Mouse (Mus musculus): ENCODE measurements at regions not wholly inside any gene's neighbourhood (a gene's known extent, or its start where the extent isn't known, plus 50 kb on each side); places are given as distances from the start of the nearest gene placed in this dataset.

DNA sequence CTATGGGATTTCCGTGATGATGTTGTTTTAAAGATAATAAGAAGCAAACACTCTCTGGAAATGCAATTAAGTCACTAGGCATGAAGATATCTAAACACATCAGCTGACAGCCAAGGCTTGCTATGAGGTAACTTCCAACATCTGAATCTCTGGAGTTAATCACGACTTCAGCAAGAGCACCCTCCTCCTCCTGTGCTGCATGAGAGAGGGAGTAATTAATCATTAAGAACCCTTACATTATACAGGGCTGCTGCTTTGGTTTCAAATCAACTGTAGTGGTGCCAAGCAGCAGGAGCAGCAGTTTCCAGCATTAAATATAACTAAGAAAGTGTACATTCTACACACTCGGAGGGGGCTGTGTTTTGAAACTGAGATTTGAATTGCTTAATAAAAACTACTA lies 1009.9 kb upstream of the Cited2 start:
- no peak for TF ChIP-seq POLR2A (IDR thresholded peaks at IDR 0.05; ENCODE audit: low read depth, low read length)
- TF ChIP-seq CTCF (conservative IDR thresholded peaks at IDR 0.05; ENCODE audit: insufficient read depth, insufficient read length, low read depth, low read length): no peak
- DNase-seq: no peak
- 38% methylated on average over 3 of the region's 3 CpGs for WGBS

DNA sequence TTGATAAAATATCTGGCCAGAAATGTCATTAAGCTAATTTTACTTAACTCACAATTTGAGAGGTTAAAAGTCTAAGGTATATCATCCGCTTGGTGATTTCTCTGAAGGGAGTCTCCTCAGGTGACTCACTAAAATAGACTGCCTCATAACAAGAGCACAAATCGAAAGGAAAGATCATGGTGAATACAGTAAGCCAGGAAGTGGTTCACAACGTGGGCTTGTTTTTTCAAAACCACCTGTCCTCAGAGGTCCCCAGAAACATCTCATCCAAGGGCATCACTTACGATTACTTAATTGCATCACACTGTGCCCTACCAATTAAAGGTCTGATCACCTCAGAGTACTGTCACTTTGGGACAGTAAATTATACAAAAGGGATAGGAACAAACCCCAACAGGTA lies 1009.0 kb upstream of the Cited2 start:
- no peaks in the 10 kb centered on the region for H3K36me3 ChIP-seq (ENCODE audit: control insufficient read depth, insufficient read depth, low read length)
- H3K27ac ChIP-seq (ENCODE audit: insufficient read depth, low read depth, low read length): no peak overlapping the region
- H3K4me1 ChIP-seq (ENCODE audit: control insufficient read depth, insufficient read depth, low read length): no peaks in the 10 kb centered on the region
- no peak for TF ChIP-seq CTCF (conservative IDR thresholded peaks at IDR 0.05; ENCODE audit: insufficient read depth, insufficient read length, low read depth, low read length)
- TF ChIP-seq POLR2A (IDR thresholded peaks at IDR 0.05; ENCODE audit: low read depth, low read length): no peak
- no peak overlapping the region for H3K4me3 ChIP-seq (ENCODE audit: insufficient read depth, low read depth, low read length)
- DNase-seq: no peak
- H3K27me3 ChIP-seq (replicated peaks; ENCODE audit: control insufficient read depth, insufficient read depth, low read length): no peaks in the 10 kb centered on the region
- 71% methylated on average over 4 of the region's 4 CpGs for WGBS

More for the DNA sequence above, 1009.9 kb upstream of the Cited2 start:
- Histone ChIP-seq H3K4me1 (ENCODE audit: control insufficient read depth, insufficient read depth, low read length) (no peaks in the 10 kb centered on the region), H3K36me3 (ENCODE audit: control insufficient read depth, insufficient read depth, low read length) (no peaks in the 10 kb centered on the region), H3K27me3 (replicated peaks; ENCODE audit: control insufficient read depth, insufficient read depth, low read length) (no peaks in the 10 kb centered on the region), H3K4me3 (ENCODE audit: insufficient read depth, low read depth, low read length) (no peak overlapping the region), H3K27ac (ENCODE audit: insufficient read depth, low read depth, low read length) (no peak overlapping the region)

DNA sequence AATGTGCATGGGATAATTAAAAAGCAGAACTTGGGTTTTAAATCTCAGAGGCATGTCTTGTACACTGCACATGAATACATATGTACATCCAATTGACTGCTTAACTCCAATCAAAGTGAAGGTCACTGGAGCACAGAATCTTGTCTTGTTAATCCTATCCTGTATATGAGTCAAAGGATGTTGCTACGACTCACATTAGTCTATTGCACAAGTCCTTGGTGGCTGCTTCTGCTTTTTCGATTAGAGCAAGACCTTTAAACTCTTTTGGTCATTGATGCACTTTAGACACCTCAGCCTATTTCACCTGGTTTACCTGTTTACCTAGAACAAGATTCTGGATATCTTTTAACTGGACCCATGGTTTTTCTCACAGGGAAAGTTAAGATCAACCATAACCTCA lies 1008.5 kb upstream of the Cited2 start:
- no peaks in the 10 kb centered on the region for H3K36me3 ChIP-seq (ENCODE audit: control insufficient read depth, insufficient read depth, low read length)
- no peaks in the 10 kb centered on the region for H3K4me1 ChIP-seq (ENCODE audit: control insufficient read depth, insufficient read depth, low read length)
- no peak for DNase-seq
- H3K27ac ChIP-seq (ENCODE audit: insufficient read depth, low read depth, low read length): no peak overlapping the region
- 89% methylated on average over 2 of the region's 2 CpGs for WGBS
- no peaks in the 10 kb centered on the region for H3K27me3 ChIP-seq (replicated peaks; ENCODE audit: control insufficient read depth, insufficient read depth, low read length)
- H3K4me3 ChIP-seq (ENCODE audit: insufficient read depth, low read depth, low read length): no peak overlapping the region
- no peak for TF ChIP-seq CTCF (conservative IDR thresholded peaks at IDR 0.05; ENCODE audit: insufficient read depth, insufficient read length, low read depth, low read length)

DNA sequence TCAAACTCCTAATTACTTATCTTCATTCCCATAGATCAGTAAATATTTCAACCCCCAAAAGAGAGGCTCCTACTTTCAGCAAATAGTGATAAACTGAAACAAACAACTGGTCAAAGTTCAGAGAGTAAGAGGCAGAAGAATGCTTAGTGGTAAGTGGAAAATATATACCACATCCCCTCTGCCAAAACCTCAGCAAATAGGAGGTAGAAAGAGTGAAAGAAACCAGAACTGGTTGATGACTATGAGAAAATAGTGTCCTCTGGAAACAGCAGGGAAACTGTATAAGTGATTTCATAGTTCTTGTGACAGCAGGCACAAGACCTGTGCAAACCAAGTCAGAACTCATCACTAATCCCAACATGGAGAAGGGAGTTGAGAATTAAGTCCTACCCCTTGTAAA lies 980.8 kb upstream of the Cited2 start:
- Histone ChIP-seq H3K4me1 (ENCODE audit: control insufficient read depth, insufficient read depth, low read length) (no peaks in the 10 kb centered on the region), H3K4me3 (ENCODE audit: insufficient read depth, low read depth, low read length) (no peak overlapping the region), H3K27ac (ENCODE audit: insufficient read depth, low read depth, low read length) (no peak overlapping the region), H3K27me3 (replicated peaks; ENCODE audit: control insufficient read depth, insufficient read depth, low read length) (no peaks in the 10 kb centered on the region), H3K36me3 (ENCODE audit: control insufficient read depth, insufficient read depth, low read length) (no peaks in the 10 kb centered on the region)
- no peak for DNase-seq
- TF ChIP-seq POLR2A (IDR thresholded peaks at IDR 0.05; ENCODE audit: low read depth, low read length): no peak
- no peak for TF ChIP-seq CTCF (conservative IDR thresholded peaks at IDR 0.05; ENCODE audit: insufficient read depth, insufficient read length, low read depth, low read length)

DNA sequence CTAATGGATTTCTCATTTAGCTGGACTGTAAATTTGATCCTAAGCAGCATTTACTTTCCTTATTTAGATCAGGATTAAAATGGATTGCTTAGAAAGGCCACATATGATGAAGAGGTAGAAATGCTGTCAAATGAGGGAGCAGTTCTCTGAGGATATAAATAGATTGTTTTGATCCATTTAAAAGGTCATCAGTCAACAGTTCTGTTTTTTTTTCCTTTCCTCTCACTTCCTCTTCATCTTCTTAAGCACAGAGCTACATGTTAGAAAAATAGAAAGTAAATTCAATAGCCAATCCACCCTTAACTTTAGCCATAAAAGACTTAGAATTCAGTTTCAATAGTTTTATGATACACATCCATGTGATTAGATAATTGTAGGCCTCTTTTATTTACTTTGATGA lies 971.5 kb upstream of the Cited2 start:
- no peaks in the 10 kb centered on the region for H3K27me3 ChIP-seq (replicated peaks; ENCODE audit: control insufficient read depth, insufficient read depth, low read length)
- H3K4me3 ChIP-seq (ENCODE audit: insufficient read depth, low read depth, low read length): no peak overlapping the region
- H3K36me3 ChIP-seq (ENCODE audit: control insufficient read depth, insufficient read depth, low read length): no peaks in the 10 kb centered on the region
- no peak for DNase-seq
- no peak for TF ChIP-seq CTCF (conservative IDR thresholded peaks at IDR 0.05; ENCODE audit: insufficient read depth, insufficient read length, low read depth, low read length)
- no peak for TF ChIP-seq POLR2A (IDR thresholded peaks at IDR 0.05; ENCODE audit: low read depth, low read length)
- H3K4me1 ChIP-seq (ENCODE audit: control insufficient read depth, insufficient read depth, low read length): no peaks in the 10 kb centered on the region
- H3K27ac ChIP-seq (ENCODE audit: insufficient read depth, low read depth, low read length): no peak overlapping the region

DNA sequence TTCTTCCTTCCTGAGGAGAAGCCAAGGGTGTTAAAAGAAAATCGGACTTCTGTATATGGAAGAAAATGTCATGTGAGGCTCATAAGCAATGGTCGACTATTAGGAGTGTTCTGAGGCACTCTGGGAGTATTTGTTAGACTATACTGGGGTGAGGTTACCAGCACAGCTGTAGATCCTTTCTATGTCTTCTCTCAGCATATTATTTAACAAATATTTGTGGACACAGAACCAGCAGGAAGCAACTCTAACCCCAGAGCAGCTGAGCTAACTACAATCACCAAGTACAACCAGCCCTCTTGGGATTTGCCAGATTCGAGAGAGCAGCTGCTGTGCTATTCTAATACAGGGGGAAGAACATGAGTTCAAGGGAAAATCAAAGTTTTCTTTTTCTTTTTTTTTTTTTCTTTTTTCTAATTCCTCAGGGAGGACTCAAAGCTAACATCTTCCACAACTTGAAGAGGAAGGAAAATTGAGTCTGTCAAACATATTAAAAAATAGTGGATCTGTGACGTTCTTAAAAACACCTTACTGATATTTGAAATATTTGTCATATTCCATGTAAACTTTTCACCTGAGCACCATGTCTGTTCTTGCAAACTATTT lies 933.3 kb upstream of the Cited2 start:
- Histone ChIP-seq H3K4me3 (ENCODE audit: insufficient read depth, low read depth, low read length) (no peak overlapping the region), H3K36me3 (ENCODE audit: control insufficient read depth, insufficient read depth, low read length) (no peaks in the 10 kb centered on the region), H3K4me1 (ENCODE audit: control insufficient read depth, insufficient read depth, low read length) (no peaks in the 10 kb centered on the region), H3K27me3 (replicated peaks; ENCODE audit: control insufficient read depth, insufficient read depth, low read length) (no peaks in the 10 kb centered on the region), H3K27ac (ENCODE audit: insufficient read depth, low read depth, low read length) (no peak overlapping the region)
- TF ChIP-seq CTCF (conservative IDR thresholded peaks at IDR 0.05; ENCODE audit: insufficient read depth, insufficient read length, low read depth, low read length): no peak
- no peak for TF ChIP-seq POLR2A (IDR thresholded peaks at IDR 0.05; ENCODE audit: low read depth, low read length)
- peak; percentile 41 for DNase-seq
- WGBS: 63% methylated on average over 4 of the region's 4 CpGs

DNA sequence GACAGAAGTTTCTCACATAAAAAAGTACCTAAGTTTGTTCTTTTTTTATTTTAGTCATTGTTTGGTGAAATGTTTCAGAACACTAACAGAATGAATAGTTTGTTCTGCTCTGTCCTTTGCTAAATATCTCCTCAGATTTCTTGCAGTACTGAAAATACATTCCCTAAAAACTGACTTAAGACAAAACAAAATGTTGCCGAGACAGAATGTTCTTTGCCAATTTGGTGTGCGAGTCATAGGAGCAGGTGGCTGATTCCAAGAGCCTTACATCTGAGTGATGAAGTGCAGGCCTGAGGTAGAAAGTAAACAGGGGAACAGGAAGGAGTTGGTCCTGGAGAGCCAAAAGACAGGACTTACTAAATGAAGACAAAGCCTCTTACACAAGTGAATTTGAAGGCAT lies 919.0 kb upstream of the Cited2 start:
- WGBS: 86% methylated on average over 2 of the region's 2 CpGs
- H3K27me3 ChIP-seq (replicated peaks; ENCODE audit: control insufficient read depth, insufficient read depth, low read length): no peaks in the 10 kb centered on the region
- DNase-seq: no peak
- H3K4me1 ChIP-seq (ENCODE audit: control insufficient read depth, insufficient read depth, low read length): no peaks in the 10 kb centered on the region
- no peak for TF ChIP-seq CTCF (conservative IDR thresholded peaks at IDR 0.05; ENCODE audit: insufficient read depth, insufficient read length, low read depth, low read length)
- TF ChIP-seq POLR2A (IDR thresholded peaks at IDR 0.05; ENCODE audit: low read depth, low read length): no peak
- no peak overlapping the region for H3K27ac ChIP-seq (ENCODE audit: insufficient read depth, low read depth, low read length)
- no peaks in the 10 kb centered on the region for H3K36me3 ChIP-seq (ENCODE audit: control insufficient read depth, insufficient read depth, low read length)
- no peak overlapping the region for H3K4me3 ChIP-seq (ENCODE audit: insufficient read depth, low read depth, low read length)

DNA sequence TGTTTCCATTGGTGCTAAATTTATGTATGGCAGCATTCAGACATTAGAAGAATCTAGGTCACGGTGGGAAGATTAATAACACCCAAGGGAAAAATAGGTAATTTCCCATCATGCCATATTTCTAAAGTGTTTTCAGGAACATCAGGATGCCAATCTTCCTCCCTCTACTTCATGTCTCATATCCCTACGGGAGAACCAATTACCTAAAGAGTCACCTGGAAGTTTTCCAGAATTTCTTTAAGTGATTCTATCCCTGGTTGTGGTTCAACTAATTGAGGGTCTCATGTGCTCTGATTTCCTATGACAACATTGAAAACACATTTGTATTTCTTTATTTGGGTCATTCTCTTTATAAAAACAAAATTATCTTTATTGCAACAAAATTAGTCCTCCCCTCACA lies 912.3 kb upstream of the Cited2 start:
- H3K4me1 ChIP-seq (ENCODE audit: control insufficient read depth, insufficient read depth, low read length): no peaks in the 10 kb centered on the region
- no peak overlapping the region for H3K4me3 ChIP-seq (ENCODE audit: insufficient read depth, low read depth, low read length)
- H3K36me3 ChIP-seq (ENCODE audit: control insufficient read depth, insufficient read depth, low read length): no peaks in the 10 kb centered on the region
- H3K27me3 ChIP-seq (replicated peaks; ENCODE audit: control insufficient read depth, insufficient read depth, low read length): no peaks in the 10 kb centered on the region
- 75% methylated on average over 2 of the region's 2 CpGs for WGBS
- no peak overlapping the region for H3K27ac ChIP-seq (ENCODE audit: insufficient read depth, low read depth, low read length)
- no peak for DNase-seq
- TF ChIP-seq CTCF (conservative IDR thresholded peaks at IDR 0.05; ENCODE audit: insufficient read depth, insufficient read length, low read depth, low read length) (no peak), POLR2A (IDR thresholded peaks at IDR 0.05; ENCODE audit: low read depth, low read length) (no peak)

Measured in kidney, adult 2 months (tissue).